Mouse (Mus musculus): ENCODE measurements around the gene Fam222b.
"Not testable (repeated sequence)": the region's sequence is repeated elsewhere in the genome, so short reads cannot be mapped to it uniquely, and the experiment has no call there.

The Fam222b gene

GRCm38 (mm10) chr11:78094137-78094503, 340 bp upstream of the Fam222b start:
- DNase-seq: no peak

GRCm38 (mm10) chr11:78095144-78095516, 670 bp downstream of the Fam222b start:
- no peak for DNase-seq

GRCm38 (mm10) chr11:78097077-78097476, 2.6 kb downstream of the Fam222b start:
- no peak for DNase-seq

GRCm38 (mm10) chr11:78100746-78101145, 6.3 kb downstream of the Fam222b start:
- no peak for DNase-seq

- no peak for DNase-seq
Measured at GRCm38 (mm10) chr11:78102142-78102541, 7.7 kb downstream of the Fam222b start.

GRCm38 (mm10) chr11:78102958-78103747, 8.7 kb downstream of the Fam222b start:
- no peak for DNase-seq

GRCm38 (mm10) chr11:78104501-78104900, 10.0 kb downstream of the Fam222b start:
- no peak for DNase-seq

- no peak for DNase-seq
Measured at GRCm38 (mm10) chr11:78113616-78114015, 19.2 kb downstream of the Fam222b start.

- DNase-seq: no peak
Measured at GRCm38 (mm10) chr11:78114676-78115366, 20.4 kb downstream of the Fam222b start.

- peak; percentile 90 to 95 for DNase-seq
Measured at GRCm38 (mm10) chr11:78115367-78116145, 21.1 kb downstream of the Fam222b start.

GRCm38 (mm10) chr11:78116146-78116410, 21.6 kb downstream of the Fam222b start:
- no peak for DNase-seq

- no peak for DNase-seq
Measured at GRCm38 (mm10) chr11:78118467-78118866, 24.0 kb downstream of the Fam222b start.

GRCm38 (mm10) chr11:78119898-78120297, 25.4 kb downstream of the Fam222b start:
- DNase-seq: no peak

GRCm38 (mm10) chr11:78121176-78121575, 26.7 kb downstream of the Fam222b start:
- peak; percentile 9 to 19 for DNase-seq

- no peak for DNase-seq
Measured at GRCm38 (mm10) chr11:78122815-78123214, 28.4 kb downstream of the Fam222b start.

- DNase-seq: no peak
Measured at GRCm38 (mm10) chr11:78123782-78124181, 29.3 kb downstream of the Fam222b start.

GRCm38 (mm10) chr11:78125691-78126090, 31.2 kb downstream of the Fam222b start:
- no peak for DNase-seq

GRCm38 (mm10) chr11:78126739-78127138, 32.3 kb downstream of the Fam222b start:
- DNase-seq: no peak

- DNase-seq: no peak
Measured at GRCm38 (mm10) chr11:78129458-78129857, 35.0 kb downstream of the Fam222b start.

- DNase-seq: no peak
Measured at GRCm38 (mm10) chr11:78133915-78134314, 39.5 kb downstream of the Fam222b start.

GRCm38 (mm10) chr11:78134344-78134743, 39.9 kb downstream of the Fam222b start:
- no peak for DNase-seq

GRCm38 (mm10) chr11:78135314-78135713, 40.9 kb downstream of the Fam222b start:
- DNase-seq: not testable (repeated sequence)

- DNase-seq: no peak
Measured at GRCm38 (mm10) chr11:78136132-78136531, 41.7 kb downstream of the Fam222b start.

- no peak for DNase-seq
Measured at GRCm38 (mm10) chr11:78137584-78137983, 43.1 kb downstream of the Fam222b start.
